Mouse (Mus musculus): Measurements from ENCODE around the gene Dcaf15. TPM values are rescaled to one million over a fixed set of nuclear protein-coding genes. Genes with fewer than 3 reads are reported as not detected.
A peak's percentile ranks its signal among the peaks of the same experiment; 100 is the strongest.

The Dcaf15 gene
- polyA plus RNA-seq (2014; fragmentation: Nextera tagmentation; extraction: Ambion mirVana): 5.9 and 10.0 TPM in 2 replicates

DNA sequence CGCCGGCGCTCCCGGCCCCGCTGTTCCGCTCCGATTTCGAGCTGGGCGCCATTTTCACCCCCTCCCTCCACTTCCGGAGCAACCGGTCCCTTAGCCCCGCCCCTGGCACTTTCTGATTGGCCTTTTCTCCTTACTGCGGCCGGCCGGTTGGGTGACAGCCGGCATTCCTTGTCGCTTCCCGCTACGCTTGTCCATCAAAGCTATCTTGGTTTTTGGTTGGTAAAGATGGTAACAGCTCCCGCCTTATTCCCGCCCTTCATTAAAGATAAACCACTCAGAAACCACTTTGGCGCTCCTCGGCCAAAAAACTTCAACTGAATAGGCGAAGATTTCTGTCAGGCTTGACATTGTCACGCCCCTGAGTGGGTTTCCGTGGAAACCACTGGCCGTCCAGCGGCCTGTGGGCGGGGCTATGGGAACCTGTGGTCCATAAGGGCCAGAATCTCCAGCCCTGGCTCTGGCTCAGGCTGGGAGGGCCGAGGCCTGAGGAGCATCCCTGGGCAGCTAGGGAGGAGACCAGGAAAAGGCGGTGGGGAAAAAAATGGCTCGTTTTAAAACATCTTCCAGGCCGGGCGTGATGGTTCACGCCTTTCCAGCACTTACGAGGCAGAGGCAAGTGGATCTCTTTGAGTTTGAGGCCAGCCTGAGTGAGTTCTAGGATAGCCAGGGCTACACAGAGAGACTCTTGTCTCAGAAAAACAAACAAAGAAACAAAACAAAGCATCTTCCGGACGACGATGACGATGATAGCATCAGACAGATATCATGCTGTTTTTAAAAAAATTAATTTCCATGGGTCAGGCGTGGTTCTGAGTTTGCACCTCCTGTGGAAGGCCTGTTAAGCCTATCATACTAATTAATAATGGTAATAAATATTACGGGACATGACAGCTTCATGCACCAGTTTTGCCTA lies at the start of gene Dcaf15:
Gene Dcaf15 (minus strand): TSS at position 72 of the 913 bp plus-strand sequence.
- H3K4me2 ChIP-seq: peak within 1 kb of the TSS; percentile 91
- peak; percentile 96 for DNase-seq (ENCODE audit: low spot score)
- peak within 1 kb of the TSS; percentile 85 for H3K27ac ChIP-seq (ENCODE audit: low read depth, low read length)
- H3K4me1 ChIP-seq (replicated peaks; ENCODE audit: control insufficient read depth, insufficient read depth, low read length): peaks cover 12% of the 10 kb centered on the region
- H3K9ac ChIP-seq (ENCODE audit: low read depth, low read length): peak within 1 kb of the TSS; percentile 80
- 9% methylated on average over 42 of the region's 42 CpGs for WGBS
- no peaks in the 10 kb centered on the region for H3K9me3 ChIP-seq (ENCODE audit: control insufficient read depth, low read length)
- H3K4me3 ChIP-seq (ENCODE audit: low read depth, low read length): peak within 1 kb of the TSS; percentile 78
- ATAC-seq (replicated peaks; ENCODE audit: low FRiP score): peak; percentile 96
- H3K36me3 ChIP-seq (ENCODE audit: control insufficient read depth, insufficient read depth, low read length): peaks cover 16% of the 10 kb centered on the region; the same call in 1 of the 2 replicates
- H3K27me3 ChIP-seq (replicated peaks; ENCODE audit: control insufficient read depth, insufficient read depth, low read length): no peaks in the 10 kb centered on the region

DNA sequence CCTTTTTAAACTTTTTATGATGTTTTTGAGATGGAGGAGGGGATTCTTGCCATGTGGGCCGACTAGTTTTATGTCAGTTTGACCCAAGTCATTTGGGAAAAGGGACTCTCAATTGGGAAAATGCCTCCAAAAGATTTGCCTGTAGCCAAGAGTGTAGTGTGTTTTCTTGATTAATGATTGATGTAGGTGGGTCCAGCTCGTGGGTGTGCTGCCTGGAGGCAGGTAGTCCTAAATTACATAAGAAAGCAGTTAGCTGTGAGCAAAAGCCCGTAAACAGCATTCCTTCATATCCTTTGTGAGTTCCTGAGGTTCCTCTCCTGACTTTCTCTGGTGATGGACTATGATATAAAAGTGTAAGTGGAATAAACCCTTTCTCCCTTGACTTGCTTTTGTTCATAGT lies 44.6 kb upstream of the Dcaf15 start:
- peaks cover 8% of the 10 kb centered on the region for H3K4me1 ChIP-seq (replicated peaks; ENCODE audit: control insufficient read depth, insufficient read depth, low read length)
- 73% methylated on average over 3 of the region's 3 CpGs for WGBS
- H3K9ac ChIP-seq (ENCODE audit: low read depth, low read length): no peak overlapping the region
- DNase-seq (ENCODE audit: low spot score): no peak
- H3K9me3 ChIP-seq (ENCODE audit: control insufficient read depth, low read length): no peaks in the 10 kb centered on the region
- H3K4me2 ChIP-seq: no peak overlapping the region
- H3K27me3 ChIP-seq (replicated peaks; ENCODE audit: control insufficient read depth, insufficient read depth, low read length): no peaks in the 10 kb centered on the region
- no peak for ATAC-seq (replicated peaks; ENCODE audit: low FRiP score)
- no peaks in the 10 kb centered on the region for H3K36me3 ChIP-seq (ENCODE audit: control insufficient read depth, insufficient read depth, low read length)
- H3K4me3 ChIP-seq (ENCODE audit: low read depth, low read length): no peak overlapping the region
- no peak overlapping the region for H3K27ac ChIP-seq (ENCODE audit: low read depth, low read length)

DNA sequence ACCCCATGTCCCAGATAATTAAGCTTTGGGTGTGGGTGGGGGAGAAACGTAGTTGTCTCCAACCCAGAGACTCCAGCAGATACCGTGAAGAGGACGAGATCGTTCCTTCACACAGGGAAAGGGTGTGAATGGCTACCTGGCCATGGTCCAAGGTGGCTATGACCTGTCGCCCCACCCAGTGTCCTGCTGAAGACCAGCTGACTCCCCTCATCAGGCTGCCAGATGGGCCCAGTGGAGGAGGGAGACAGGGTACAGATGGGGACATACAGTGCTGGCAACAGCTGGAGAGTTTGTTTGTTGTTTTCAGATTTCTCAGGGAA lies 43.9 kb upstream of the Dcaf15 start:
- no peaks in the 10 kb centered on the region for H3K9me3 ChIP-seq (ENCODE audit: control insufficient read depth, low read length)
- no peak overlapping the region; the same call in 1 of the 2 replicates for H3K4me3 ChIP-seq (ENCODE audit: low read depth, low read length)
- ATAC-seq (replicated peaks; ENCODE audit: low FRiP score): 0 out of 2 replicates have a peak, but pooled peaks have one; percentile 3
- H3K9ac ChIP-seq (ENCODE audit: low read depth, low read length): no peak overlapping the region; the same call in 1 of the 2 replicates
- 91% methylated on average over 5 of the region's 5 CpGs for WGBS
- no peak for DNase-seq (ENCODE audit: low spot score)
- no peaks in the 10 kb centered on the region for H3K27me3 ChIP-seq (replicated peaks; ENCODE audit: control insufficient read depth, insufficient read depth, low read length)
- peaks cover 8% of the 10 kb centered on the region for H3K4me1 ChIP-seq (replicated peaks; ENCODE audit: control insufficient read depth, insufficient read depth, low read length)
- H3K36me3 ChIP-seq (ENCODE audit: control insufficient read depth, insufficient read depth, low read length): peaks cover under 1% of the 10 kb centered on the region; the same call in 1 of the 2 replicates
- peak overlapping the region; percentile 93 for H3K4me2 ChIP-seq
- H3K27ac ChIP-seq (ENCODE audit: low read depth, low read length): no peak overlapping the region

DNA sequence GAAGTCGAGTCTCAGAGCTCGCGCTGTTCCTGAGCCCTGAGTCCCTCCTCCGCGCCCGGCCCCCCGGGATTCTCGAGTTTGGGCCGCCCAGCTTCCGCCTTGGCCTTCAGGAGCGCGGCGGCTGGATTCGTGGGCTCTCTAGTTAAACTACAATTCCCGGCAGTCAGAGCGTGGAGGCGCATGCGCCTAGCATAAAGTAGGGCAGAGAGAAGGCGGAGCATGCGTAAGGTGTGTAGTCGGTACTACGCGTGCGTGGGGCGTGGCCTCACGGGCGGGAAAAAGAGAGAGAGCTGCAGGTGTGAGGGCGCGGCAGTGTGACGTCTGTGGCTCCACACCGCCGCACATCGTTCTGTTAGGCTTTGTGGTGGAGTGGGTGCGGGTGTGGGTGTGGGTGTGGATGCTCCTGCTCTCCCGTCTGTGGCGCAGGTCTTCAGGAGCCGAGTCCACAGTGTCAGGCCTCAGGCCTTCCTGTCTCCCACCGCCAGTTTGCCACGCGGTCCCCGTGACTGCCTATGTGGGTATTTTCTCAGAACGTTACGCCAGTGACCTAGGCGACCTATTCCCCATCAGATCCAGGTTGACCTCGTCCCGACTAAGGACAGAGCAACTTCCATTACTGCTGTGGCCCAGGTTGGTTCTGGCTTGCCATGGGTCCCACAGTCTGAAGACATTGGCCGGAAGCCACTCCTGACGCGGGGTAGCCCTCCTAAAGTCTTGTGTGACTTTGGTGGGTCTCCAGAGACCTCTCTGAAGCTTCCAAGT lies 43.4 kb upstream of the Dcaf15 start, which contains the start of the genes Cc2d1a and 4930432K21Rik:
Gene Cc2d1a (minus strand): TSS at position 168 of the 762 bp plus-strand sequence.
Gene 4930432K21Rik (plus strand): TSS at position 257 of the 762 bp plus-strand sequence.
- 15% methylated on average over 49 of the region's 49 CpGs for WGBS
- peak; percentile 93 for ATAC-seq (replicated peaks; ENCODE audit: low FRiP score)
- Histone ChIP-seq H3K4me1 (replicated peaks; ENCODE audit: control insufficient read depth, insufficient read depth, low read length) (peaks cover 8% of the 10 kb centered on the region), H3K4me2 (peak within 1 kb of the TSS; percentile 93), H3K9ac (ENCODE audit: low read depth, low read length) (peak within 1 kb of the TSS; percentile 85), H3K27me3 (replicated peaks; ENCODE audit: control insufficient read depth, insufficient read depth, low read length) (no peaks in the 10 kb centered on the region), H3K36me3 (ENCODE audit: control insufficient read depth, insufficient read depth, low read length) (peaks cover 5% of the 10 kb centered on the region; the same call in 1 of the 2 replicates), H3K9me3 (ENCODE audit: control insufficient read depth, low read length) (no peaks in the 10 kb centered on the region), H3K27ac (ENCODE audit: low read depth, low read length) (no peak within 1 kb of the TSS), H3K4me3 (ENCODE audit: low read depth, low read length) (peak within 1 kb of the TSS; percentile 77)
- DNase-seq (ENCODE audit: low spot score): peak; percentile 88

DNA sequence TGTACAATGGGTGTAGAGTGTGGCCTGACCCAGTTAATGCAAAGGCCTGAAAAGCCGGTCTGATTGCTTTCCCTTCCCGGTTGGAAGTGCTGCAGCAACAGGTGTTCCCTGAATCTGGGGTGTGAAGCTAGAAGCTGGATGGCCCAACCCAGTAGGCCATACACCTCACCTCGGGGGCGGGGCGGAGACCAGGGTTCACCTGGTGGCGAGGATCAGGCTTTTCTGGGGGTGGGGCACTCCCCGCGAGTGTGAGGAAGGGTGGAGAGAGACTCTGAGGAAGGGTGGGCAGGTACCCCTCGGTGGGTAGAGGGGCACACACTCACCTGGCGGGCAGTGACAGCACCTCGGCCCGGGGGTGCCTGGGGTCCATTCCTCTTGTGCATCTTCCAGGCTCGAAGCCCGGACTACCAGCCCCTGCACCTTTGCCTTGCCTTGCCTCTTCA lies 42.8 kb upstream of the Dcaf15 start:
- Histone ChIP-seq H3K9me3 (ENCODE audit: control insufficient read depth, low read length) (no peaks in the 10 kb centered on the region), H3K36me3 (ENCODE audit: control insufficient read depth, insufficient read depth, low read length) (peaks cover 6% of the 10 kb centered on the region; the same call in 1 of the 2 replicates), H3K9ac (ENCODE audit: low read depth, low read length) (peak overlapping the region; percentile 85), H3K27me3 (replicated peaks; ENCODE audit: control insufficient read depth, insufficient read depth, low read length) (no peaks in the 10 kb centered on the region), H3K27ac (ENCODE audit: low read depth, low read length) (no peak overlapping the region), H3K4me3 (ENCODE audit: low read depth, low read length) (peak overlapping the region; percentile 77), H3K4me2 (peak overlapping the region; percentile 93), H3K4me1 (replicated peaks; ENCODE audit: control insufficient read depth, insufficient read depth, low read length) (peaks cover 8% of the 10 kb centered on the region)
- WGBS: 5% methylated on average over 14 of the region's 14 CpGs
- DNase-seq (ENCODE audit: low spot score): no peak
- ATAC-seq (replicated peaks; ENCODE audit: low FRiP score): peak; percentile 54

DNA sequence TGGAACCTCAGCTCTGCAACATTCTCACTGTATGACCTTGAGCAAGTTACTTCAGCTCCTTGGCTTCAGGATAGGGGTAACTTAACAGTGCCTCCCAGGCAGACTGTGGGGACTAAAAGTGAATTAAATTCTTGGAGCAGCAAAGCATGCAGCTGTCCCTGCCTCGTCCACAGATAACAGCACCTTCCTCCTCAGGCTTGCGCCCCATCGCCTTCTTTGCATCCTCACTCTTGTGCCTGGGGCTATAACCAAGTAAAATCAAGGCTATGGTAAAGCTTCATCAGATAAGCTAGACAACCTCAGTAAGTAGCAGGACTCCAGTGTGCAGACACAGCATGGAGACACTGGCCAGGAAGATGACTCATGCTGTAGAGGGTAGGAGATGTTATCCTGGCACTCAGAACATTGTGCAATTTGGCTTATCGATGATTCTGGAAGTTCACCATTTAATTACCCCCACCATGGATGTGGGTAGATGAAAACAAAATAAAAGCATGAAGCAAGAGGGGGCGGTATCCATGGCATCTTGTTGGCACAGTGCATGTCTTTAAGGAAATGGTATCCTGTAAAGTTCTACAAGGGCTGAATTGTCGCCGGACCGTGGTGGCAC lies 40.2 kb upstream of the Dcaf15 start:
- 84% methylated on average over 8 of the region's 8 CpGs for WGBS
- H3K27ac ChIP-seq (ENCODE audit: low read depth, low read length): no peak overlapping the region
- no peak for DNase-seq (ENCODE audit: low spot score)
- H3K4me3 ChIP-seq (ENCODE audit: low read depth, low read length): no peak overlapping the region
- ATAC-seq (replicated peaks; ENCODE audit: low FRiP score): no peak
- no peak overlapping the region for H3K9ac ChIP-seq (ENCODE audit: low read depth, low read length)
- H3K4me1 ChIP-seq (replicated peaks; ENCODE audit: control insufficient read depth, insufficient read depth, low read length): peaks cover 8% of the 10 kb centered on the region
- H3K27me3 ChIP-seq (replicated peaks; ENCODE audit: control insufficient read depth, insufficient read depth, low read length): no peaks in the 10 kb centered on the region
- H3K36me3 ChIP-seq (ENCODE audit: control insufficient read depth, insufficient read depth, low read length): peaks cover 24% of the 10 kb centered on the region; the same call in 1 of the 2 replicates
- no peak overlapping the region for H3K4me2 ChIP-seq
- no peaks in the 10 kb centered on the region for H3K9me3 ChIP-seq (ENCODE audit: control insufficient read depth, low read length)

DNA sequence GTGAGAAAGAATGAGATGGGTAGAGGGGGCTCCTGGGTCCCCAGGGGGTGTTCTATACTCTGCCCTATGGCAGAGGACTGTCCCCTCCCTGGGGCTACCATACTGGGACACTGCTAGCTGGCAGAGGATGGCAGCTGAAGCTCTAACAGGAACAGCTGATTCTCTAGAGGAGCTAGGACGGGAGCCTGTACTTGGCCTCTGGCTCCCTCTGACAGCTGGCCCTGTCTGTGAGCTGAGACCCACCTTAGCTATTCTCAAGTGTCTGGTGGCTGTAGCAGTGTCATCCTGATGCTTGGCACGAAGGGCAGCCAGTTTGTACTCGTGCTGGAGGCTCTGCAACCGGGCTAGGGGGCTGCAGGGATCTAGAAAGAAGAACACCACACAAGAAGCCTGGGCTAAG lies 36.3 kb upstream of the Dcaf15 start:
- ATAC-seq (replicated peaks; ENCODE audit: low FRiP score): no peak
- Histone ChIP-seq H3K4me2 (no peak overlapping the region), H3K9me3 (ENCODE audit: control insufficient read depth, low read length) (no peaks in the 10 kb centered on the region), H3K4me1 (replicated peaks; ENCODE audit: control insufficient read depth, insufficient read depth, low read length) (no peaks in the 10 kb centered on the region), H3K9ac (ENCODE audit: low read depth, low read length) (no peak overlapping the region), H3K36me3 (ENCODE audit: control insufficient read depth, insufficient read depth, low read length) (peaks cover 35% of the 10 kb centered on the region), H3K27me3 (replicated peaks; ENCODE audit: control insufficient read depth, insufficient read depth, low read length) (no peaks in the 10 kb centered on the region), H3K27ac (ENCODE audit: low read depth, low read length) (no peak overlapping the region), H3K4me3 (ENCODE audit: low read depth, low read length) (no peak overlapping the region)
- 84% methylated on average over 4 of the region's 4 CpGs for WGBS
- DNase-seq (ENCODE audit: low spot score): no peak

DNA sequence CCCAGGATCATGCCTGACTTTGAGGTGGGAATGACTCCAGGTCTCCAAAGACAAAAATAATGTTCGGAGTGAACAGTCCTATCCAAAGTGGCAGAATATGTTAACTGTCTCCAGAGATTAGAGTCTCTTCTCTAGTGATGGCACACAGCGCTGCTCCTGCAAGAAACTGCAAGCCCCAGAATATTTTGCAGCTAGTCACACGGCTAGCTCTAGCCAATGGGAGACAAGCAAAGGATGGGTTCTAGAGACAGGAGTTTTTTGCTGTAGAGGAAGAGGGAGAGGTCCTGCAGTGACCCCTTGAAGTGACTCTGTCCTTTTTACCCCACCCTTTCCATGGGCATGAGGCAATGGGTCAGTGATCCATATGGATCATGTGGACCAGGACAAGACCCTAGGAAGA lies 33.3 kb upstream of the Dcaf15 start:
- no peak for ATAC-seq (replicated peaks; ENCODE audit: low FRiP score)
- Histone ChIP-seq H3K4me3 (ENCODE audit: low read depth, low read length) (no peak overlapping the region), H3K27me3 (replicated peaks; ENCODE audit: control insufficient read depth, insufficient read depth, low read length) (no peaks in the 10 kb centered on the region), H3K36me3 (ENCODE audit: control insufficient read depth, insufficient read depth, low read length) (peaks cover 50% of the 10 kb centered on the region), H3K9ac (ENCODE audit: low read depth, low read length) (no peak overlapping the region), H3K27ac (ENCODE audit: low read depth, low read length) (no peak overlapping the region), H3K4me2 (no peak overlapping the region), H3K4me1 (replicated peaks; ENCODE audit: control insufficient read depth, insufficient read depth, low read length) (no peaks in the 10 kb centered on the region), H3K9me3 (ENCODE audit: control insufficient read depth, low read length) (no peaks in the 10 kb centered on the region)
- DNase-seq (ENCODE audit: low spot score): no peak
- WGBS: 85% methylated on average over 3 of the region's 3 CpGs
